In genomic region chr4:84456853-84457249, GRCm38 (mm10) we compare ENCODE assay signal across 17 mouse cellular contexts.
DNase-seq lines count a peak whose midpoint lies in the region; TF ChIP-seq lines count a peak whose summit lies in the region.
"Had no signal": no experiment of that assay in that cellular context is flagged by ENCODE, and none has a peak within 500 bp of the region (broad histone marks: within the 10 kb centered on the region; RNA-seq: fewer than 3 reads in every experiment).

No protein-coding gene starts in this region.

- H3K27ac ChIP-seq in gastrocnemius, adult 2 months = peak overlapping the region; percentile 3; the same call in 1 of the 2 replicates
- peak overlapping the region; percentile 70 for H3K27ac ChIP-seq in embryonic facial prominence, embryonic 10.5 days (replicated peaks)
- H3K27ac ChIP-seq: forebrain, embryonic 15.5 days; lung, embryonic 15.5 days; stomach, postnatal 0 days had no signal

- 70% methylated on average over 5 of the region's 5 CpGs for WGBS in embryonic facial prominence, embryonic 10.5 days

- peak overlapping the region; percentile 76 for H3K4me2 ChIP-seq in myocyte (ENCODE audit: low read depth)
- H3K4me2 ChIP-seq: forebrain, embryonic 15.5 days; heart, embryonic 11.5 days; liver, embryonic 11.5 days; lung, embryonic 15.5 days had no signal

- no peak for TF ChIP-seq CTCF in gastrocnemius, adult 2 months (IDR thresholded peaks at IDR 0.05)

- TF ChIP-seq POLR2A in myocyte (IDR thresholded peaks at IDR 0.05; ENCODE audit: insufficient read length, low read depth) = no peak

- H3K27me3 ChIP-seq in embryonic facial prominence, embryonic 10.5 days (replicated peaks; ENCODE audit: low read depth, poor library complexity, severe bottlenecking) = no peaks in the 10 kb centered on the region
- H3K27me3 ChIP-seq in myocyte (ENCODE audit: control insufficient read depth, insufficient read depth, insufficient read length) = no peaks in the 10 kb centered on the region
- H3K27me3 ChIP-seq: forebrain, embryonic 15.5 days; lung, embryonic 15.5 days; Patski had no signal

- H3K4me3 ChIP-seq in gastrocnemius, adult 2 months = no peak overlapping the region; the same call in 1 of the 2 replicates
- H3K4me3 ChIP-seq in embryonic facial prominence, embryonic 10.5 days = no peak overlapping the region
- H3K4me3 ChIP-seq in myocyte = no peak overlapping the region
- H3K4me3 ChIP-seq: forebrain, embryonic 15.5 days; lung, embryonic 15.5 days had no signal

- intact Hi-C loops in gastrocnemius, adult 2 months (cut with DNase I) = no loop called here

- no peaks in the 10 kb centered on the region for H3K9me3 ChIP-seq in embryonic facial prominence, embryonic 10.5 days
- H3K9me3 ChIP-seq: forebrain, embryonic 15.5 days; lung, embryonic 15.5 days had no signal

- no peaks in the 10 kb centered on the region for H3K36me3 ChIP-seq in embryonic facial prominence, embryonic 10.5 days (replicated peaks)
- no peaks in the 10 kb centered on the region for H3K36me3 ChIP-seq in myocyte (ENCODE audit: control insufficient read depth, insufficient read depth)
- H3K36me3 ChIP-seq: forebrain, embryonic 15.5 days; lung, embryonic 15.5 days had no signal

- H3K79me2 ChIP-seq in myocyte (ENCODE audit: control insufficient read depth, insufficient read depth) = peaks cover 15% of the 10 kb centered on the region

- DNase-seq in gastrocnemius, adult 2 months = no peak
- no peak for DNase-seq in gastrocnemius, adult 8-10 months (ENCODE audit: low spot score in 2 of 2)
- no peak for DNase-seq in embryonic facial prominence, embryonic 10.5 days (ENCODE audit: low spot score)
- DNase-seq in forelimb bud, embryonic 11.5 days (ENCODE audit: low read depth, low spot score) = peak; percentile 27
- no peak for DNase-seq in natural killer cell, adult 2 months (ENCODE audit: low spot score in 2 of 2)
- DNase-seq in Muller cell, postnatal 12 days (ENCODE audit: inconsistent ontology term) = no peak
- no peak for DNase-seq in urinary bladder, postnatal 10 days (ENCODE audit: low spot score)
- DNase-seq: gastrocnemius, postnatal 25 days; right cerebral cortex, postnatal 14 days; thymus, postnatal 36 days had no signal

- peaks cover 57% of the 10 kb centered on the region for H3K4me1 ChIP-seq in embryonic facial prominence, embryonic 10.5 days

- no peak overlapping the region for H3ac ChIP-seq in myocyte (ENCODE audit: control insufficient read depth, insufficient read length)

TF ChIP-seq in myocyte, 11 proteins besides CTCF, POLR2A, EP300 and RAD21:
- TF ChIP-seq TCF12 (IDR thresholded peaks at IDR 0.05; ENCODE audit: insufficient read depth, poor library complexity, severe bottlenecking) (no peak), REST (IDR thresholded peaks at IDR 0.05; ENCODE audit: insufficient read depth, insufficient read length) (no peak), MYOG (IDR thresholded peaks at IDR 0.05; ENCODE audit: control insufficient read depth in 1 of 3, insufficient read depth in 1 of 3, insufficient read length in 2 of 3, low read depth in 2 of 3) (no peak), MYOD1 (IDR thresholded peaks at IDR 0.05; ENCODE audit: control insufficient read depth in 1 of 3, insufficient read length in 2 of 3, low read depth in 2 of 3) (no peak), MAX (IDR thresholded peaks at IDR 0.05; ENCODE audit: low read depth) (no peak), TCF3 (IDR thresholded peaks at IDR 0.05; ENCODE audit: insufficient read length, low read depth) (no peak), POLR2AphosphoS2 (IDR thresholded peaks at IDR 0.05; ENCODE audit: insufficient read length, low read depth) (no peak), E2F4 (IDR thresholded peaks at IDR 0.05; ENCODE audit: insufficient read depth) (no peak), USF1 (IDR thresholded peaks at IDR 0.05; ENCODE audit: low read depth) (no peak), SRF (IDR thresholded peaks at IDR 0.05; ENCODE audit: control insufficient read depth, insufficient read length, low read depth) (no peak), CEBPB (IDR thresholded peaks at IDR 0.05; ENCODE audit: insufficient read depth, poor library complexity, severe bottlenecking) (no peak)
